Mouse (Mus musculus) brain, embryonic 14.5 days (tissue): Measurements from ENCODE around the gene Mex3a.

Experiments used
- CTCF ChIP-seq: fragments of 200-500 bp; IDR thresholded peaks from 2 replicates; pipeline ENCODE4 v1.5.1; 2012; ENCODE audit warnings: inconsistent platforms, mild to moderate bottlenecking, moderate library complexity, borderline replicate concordance; ENCODE audit not compliant: insufficient read depth, insufficient read length; ENCODE audit errors: extremely low read depth
- POLR2A ChIP-seq: fragments of 200-500 bp; IDR thresholded peaks from 2 replicates; pipeline ENCODE4 v1.6.1; 2012; ENCODE audit warnings: mild to moderate bottlenecking, inconsistent platforms, borderline replicate concordance; ENCODE audit not compliant: poor library complexity, insufficient read depth, insufficient read length, severe bottlenecking; ENCODE audit errors: extremely low read depth

- TF ChIP-seq CTCF (no peak), POLR2A (no peak)
Observed at GRCm38 (mm10) chr3:88510421-88511289, 21.5 kb upstream of the Mex3a start.
